Mouse (Mus musculus): ENCODE data around the gene Mtcl1. TPM values are rescaled to one million over a fixed set of nuclear protein-coding genes. Genes with fewer than 3 reads are reported as not detected.
A peak's percentile ranks its signal among the peaks of the same experiment; 100 is the strongest.

Gene Mtcl1
- polyA plus RNA-seq, 1 experiment from 2014 or later: 10.4 TPM

DNA sequence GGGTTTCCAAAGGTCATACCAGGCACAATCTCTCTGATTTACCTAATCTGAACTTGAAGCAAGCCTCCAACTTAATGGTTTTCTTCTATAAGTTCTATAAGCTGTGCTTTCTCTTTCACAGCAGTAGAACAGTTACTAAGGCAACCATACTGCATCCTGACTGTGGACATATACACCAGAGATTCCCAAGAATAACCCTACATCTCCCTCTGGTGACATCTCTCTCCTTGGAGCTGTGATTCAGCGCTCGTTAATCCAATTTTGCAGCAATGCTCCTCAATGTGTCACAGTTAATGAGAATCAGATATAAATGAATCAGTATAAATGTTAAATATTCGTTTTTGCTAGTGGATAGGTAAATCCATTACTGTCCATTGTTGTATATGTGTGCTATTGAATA is 131.5 kb downstream of the Mtcl1 start:
- no peak for ATAC-seq (ENCODE audit: insufficient number of reproducible peaks, insufficient read depth, low FRiP score, low TSS enrichment)
- Histone ChIP-seq H3K9ac (no peak overlapping the region), H3K27ac (no peak overlapping the region), H3K4me3 (no peak overlapping the region), H3K36me3 (no peaks in the 10 kb centered on the region), H3K4me2 (replicated peaks) (no peak overlapping the region), H3K9me3 (no peaks in the 10 kb centered on the region), H3K4me1 (peaks cover 21% of the 10 kb centered on the region), H3K27me3 (no peaks in the 10 kb centered on the region)
- WGBS: 94% methylated on average over 3 of the region's 3 CpGs

- WGBS: 87% methylated on average over 4 of the region's 4 CpGs
- ATAC-seq (ENCODE audit: insufficient number of reproducible peaks, insufficient read depth, low FRiP score, low TSS enrichment): no peak
- Histone ChIP-seq H3K36me3 (no peaks in the 10 kb centered on the region), H3K9ac (no peak overlapping the region), H3K4me2 (replicated peaks) (no peak overlapping the region), H3K9me3 (no peaks in the 10 kb centered on the region), H3K4me3 (no peak overlapping the region), H3K27me3 (no peaks in the 10 kb centered on the region), H3K4me1 (peaks cover 18% of the 10 kb centered on the region), H3K27ac (no peak overlapping the region)
Measured at GRCm38 (mm10) chr17:66317576-66317975, 132.0 kb downstream of the Mtcl1 start.

GRCm38 (mm10) chr17:66317156-66317555 is 132.4 kb downstream of the Mtcl1 start:
- H3K4me2 ChIP-seq (replicated peaks): no peak overlapping the region
- WGBS: 89% methylated on average over 5 of the region's 5 CpGs
- ATAC-seq (ENCODE audit: insufficient number of reproducible peaks, insufficient read depth, low FRiP score, low TSS enrichment): no peak

GRCm38 (mm10) chr17:66315451-66315850 is 134.1 kb downstream of the Mtcl1 start:
- peaks cover 18% of the 10 kb centered on the region for H3K4me1 ChIP-seq
- H3K9me3 ChIP-seq: no peaks in the 10 kb centered on the region
- 19% methylated on average over 10 of the region's 10 CpGs for WGBS
- no peaks in the 10 kb centered on the region for H3K36me3 ChIP-seq
- H3K4me3 ChIP-seq: no peak overlapping the region
- ATAC-seq (ENCODE audit: insufficient number of reproducible peaks, insufficient read depth, low FRiP score, low TSS enrichment): no peak
- peak overlapping the region; percentile 26; the same call in 1 of the 2 replicates for H3K4me2 ChIP-seq (replicated peaks)
- H3K9ac ChIP-seq: no peak overlapping the region
- no peak overlapping the region for H3K27ac ChIP-seq
- no peaks in the 10 kb centered on the region for H3K27me3 ChIP-seq

More at GRCm38 (mm10) chr17:66317156-66317555, 132.4 kb downstream of the Mtcl1 start:
- no peak overlapping the region for H3K4me3 ChIP-seq
- H3K9me3 ChIP-seq: no peaks in the 10 kb centered on the region
- H3K4me1 ChIP-seq: peaks cover 18% of the 10 kb centered on the region
- no peak overlapping the region for H3K9ac ChIP-seq
- no peak overlapping the region for H3K27ac ChIP-seq
- no peaks in the 10 kb centered on the region for H3K27me3 ChIP-seq
- no peaks in the 10 kb centered on the region for H3K36me3 ChIP-seq

- H3K9ac ChIP-seq: no peak overlapping the region
- H3K9me3 ChIP-seq: no peaks in the 10 kb centered on the region
- ATAC-seq (ENCODE audit: insufficient number of reproducible peaks, insufficient read depth, low FRiP score, low TSS enrichment): no peak
- H3K27ac ChIP-seq: no peak overlapping the region
- no peak overlapping the region; the same call in 1 of the 2 replicates for H3K4me2 ChIP-seq (replicated peaks)
- H3K36me3 ChIP-seq: no peaks in the 10 kb centered on the region
- H3K4me1 ChIP-seq: peaks cover 18% of the 10 kb centered on the region
- 52% methylated on average over 13 of the region's 13 CpGs for WGBS
- no peak overlapping the region for H3K4me3 ChIP-seq
- no peaks in the 10 kb centered on the region for H3K27me3 ChIP-seq
Measured at GRCm38 (mm10) chr17:66314566-66315285, 134.8 kb downstream of the Mtcl1 start.

DNA sequence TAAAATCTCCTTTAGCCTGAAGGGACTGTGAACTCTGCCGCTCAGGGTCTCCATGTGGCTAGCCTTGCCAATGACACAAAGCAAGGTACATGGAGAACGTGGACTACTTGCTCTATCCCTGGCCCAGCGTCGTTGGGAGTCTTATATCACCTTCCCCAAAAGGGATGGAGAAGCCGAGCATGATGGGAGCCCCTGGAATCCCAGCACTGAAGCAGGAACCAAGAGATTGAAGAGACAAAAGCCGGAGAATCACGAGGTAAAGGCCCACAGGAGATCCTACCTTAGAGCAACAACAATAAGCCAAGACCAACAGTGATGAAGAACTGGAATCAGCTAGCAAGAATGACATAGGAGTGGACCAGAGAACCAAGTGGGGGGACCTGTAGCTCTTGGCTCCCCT is 147.6 kb downstream of the Mtcl1 start:
- WGBS: 84% methylated on average over 7 of the region's 7 CpGs
- no peak overlapping the region for H3K27ac ChIP-seq
- ATAC-seq (ENCODE audit: insufficient number of reproducible peaks, insufficient read depth, low FRiP score, low TSS enrichment): no peak
- no peak overlapping the region for H3K4me2 ChIP-seq (replicated peaks)
- no peaks in the 10 kb centered on the region for H3K36me3 ChIP-seq
- no peaks in the 10 kb centered on the region for H3K4me1 ChIP-seq
- no peaks in the 10 kb centered on the region for H3K27me3 ChIP-seq
- H3K9ac ChIP-seq: no peak overlapping the region
- no peak overlapping the region for H3K4me3 ChIP-seq
- H3K9me3 ChIP-seq: no peaks in the 10 kb centered on the region

- Histone ChIP-seq H3K27me3 (no peaks in the 10 kb centered on the region), H3K9ac (no peak overlapping the region), H3K4me2 (replicated peaks) (no peak overlapping the region), H3K9me3 (no peaks in the 10 kb centered on the region), H3K36me3 (no peaks in the 10 kb centered on the region), H3K4me3 (no peak overlapping the region), H3K4me1 (no peaks in the 10 kb centered on the region), H3K27ac (no peak overlapping the region)
- WGBS: 72% methylated on average over 4 of the region's 4 CpGs
- no peak for ATAC-seq (ENCODE audit: insufficient number of reproducible peaks, insufficient read depth, low FRiP score, low TSS enrichment)
Measured at GRCm38 (mm10) chr17:66301267-66301666, 148.3 kb downstream of the Mtcl1 start.

DNA sequence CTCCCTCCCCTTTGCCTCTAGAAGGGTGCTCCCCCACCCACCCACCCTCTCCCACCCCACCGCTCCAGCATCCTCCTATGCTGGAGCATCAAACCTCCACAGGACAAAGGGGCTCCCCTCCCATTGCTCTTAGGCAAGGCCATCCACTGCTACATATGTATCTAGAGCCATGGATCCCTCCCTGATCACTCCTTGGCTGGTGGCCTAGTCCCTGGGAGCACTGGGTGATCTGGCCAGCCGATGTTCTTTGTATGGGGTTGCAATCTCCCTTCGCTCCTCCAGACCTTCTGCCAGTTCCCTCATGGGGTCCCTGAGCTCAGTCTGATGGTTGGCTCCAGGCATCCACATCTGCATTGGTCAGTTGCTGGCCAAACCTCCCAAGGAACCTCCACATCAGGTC is 151.8 kb downstream of the Mtcl1 start:
- H3K4me2 ChIP-seq (replicated peaks): no peak overlapping the region
- WGBS: 91% methylated on average over 3 of the region's 3 CpGs
- H3K9me3 ChIP-seq: no peaks in the 10 kb centered on the region
- no peak overlapping the region for H3K9ac ChIP-seq
- no peak overlapping the region for H3K4me3 ChIP-seq
- H3K36me3 ChIP-seq: no peaks in the 10 kb centered on the region
- H3K4me1 ChIP-seq: no peaks in the 10 kb centered on the region
- no peak overlapping the region for H3K27ac ChIP-seq
- no peak for ATAC-seq (ENCODE audit: insufficient number of reproducible peaks, insufficient read depth, low FRiP score, low TSS enrichment)
- H3K27me3 ChIP-seq: no peaks in the 10 kb centered on the region

GRCm38 (mm10) chr17:66293581-66293980 is 156.0 kb downstream of the Mtcl1 start:
- Histone ChIP-seq H3K4me1 (no peaks in the 10 kb centered on the region), H3K27me3 (no peaks in the 10 kb centered on the region), H3K4me3 (no peak overlapping the region), H3K36me3 (no peaks in the 10 kb centered on the region), H3K27ac (no peak overlapping the region), H3K9ac (no peak overlapping the region), H3K9me3 (0 out of 2 replicates have a peak, but pooled peaks cover 3% of the 10 kb centered on the region), H3K4me2 (replicated peaks) (no peak overlapping the region)
- no peak for ATAC-seq (ENCODE audit: insufficient number of reproducible peaks, insufficient read depth, low FRiP score, low TSS enrichment)
- WGBS: 86% methylated on average over 4 of the region's 4 CpGs

DNA sequence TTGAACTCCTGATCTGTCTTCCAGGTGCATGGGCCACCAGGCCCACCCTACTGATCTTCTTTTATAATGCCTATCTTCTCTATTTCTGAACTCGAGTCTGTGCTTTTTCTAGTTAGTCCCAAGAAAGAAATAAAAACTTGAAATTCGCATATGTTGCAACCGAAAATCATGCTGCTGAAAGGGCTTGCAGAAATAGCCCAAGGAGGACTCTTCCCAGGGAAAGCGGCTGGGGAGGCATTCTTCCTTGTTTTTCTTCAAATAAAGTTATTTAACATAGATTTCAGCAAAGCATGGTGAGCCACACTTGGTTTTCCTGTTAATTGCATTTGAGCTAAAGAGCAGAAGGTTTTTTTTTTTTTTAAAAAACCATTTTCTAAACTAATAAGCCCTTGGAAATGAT is 159.7 kb downstream of the Mtcl1 start:
- Histone ChIP-seq H3K4me1 (no peaks in the 10 kb centered on the region), H3K4me2 (replicated peaks) (no peak overlapping the region), H3K9me3 (0 out of 2 replicates have a peak, but pooled peaks cover 3% of the 10 kb centered on the region), H3K36me3 (no peaks in the 10 kb centered on the region), H3K9ac (no peak overlapping the region), H3K4me3 (no peak overlapping the region), H3K27ac (no peak overlapping the region), H3K27me3 (no peaks in the 10 kb centered on the region)
- 85% methylated on average over 4 of the region's 4 CpGs for WGBS
- ATAC-seq (ENCODE audit: insufficient number of reproducible peaks, insufficient read depth, low FRiP score, low TSS enrichment): no peak
